Comparison of ENCODE assay signal across 27 mouse cellular contexts in genomic region chr5:124168428-124169223, GRCm38 (mm10). TPM values are rescaled to one million over a fixed set of nuclear protein-coding genes. Genes with fewer than 3 reads are reported as not detected.
A peak's percentile ranks its signal among the peaks of the same experiment; 100 is the strongest.
DNase-seq lines count a peak whose midpoint lies in the region; ATAC-seq and TF ChIP-seq lines count a peak whose summit lies in the region.
"Had no signal": no experiment of that assay in that cellular context is flagged by ENCODE, and none has a peak within 500 bp of the region (broad histone marks: within the 10 kb centered on the region; RNA-seq: fewer than 3 reads in every experiment).

No protein-coding gene starts in this region.

- no peak for TF ChIP-seq CTCF in cerebellum, adult 2 months (IDR thresholded peaks at IDR 0.05; ENCODE audit: borderline replicate concordance, insufficient read depth, low read depth, low read length)

- no peaks in the 10 kb centered on the region for H3K27me3 ChIP-seq in cerebellum, adult 2 months (ENCODE audit: control insufficient read depth, insufficient read depth, low read length)
- H3K27me3 ChIP-seq: CH12.LX; embryonic facial prominence, embryonic 13.5 days; intestine, embryonic 15.5 days; limb, embryonic 13.5 days; liver, embryonic 12.5 days had no signal

- 62% methylated on average over 12 of the region's 12 CpGs for WGBS in cerebellum, adult 2 months

- no peak for ATAC-seq in CD4-positive, CD25-positive, alpha-beta regulatory T cell, adult 4 months
- ATAC-seq: forebrain, postnatal 0 days; hindbrain, embryonic 16.5 days; intestine, embryonic 15.5 days; liver, embryonic 12.5 days had no signal

- H3K4me3 ChIP-seq in cerebellum, adult 2 months (replicated peaks; ENCODE audit: insufficient read depth, low read depth, low read length), result no peak overlapping the region
- H3K4me3 ChIP-seq: embryonic facial prominence, embryonic 13.5 days; erythroblast, embryonic 14.5 days; hindbrain, embryonic 10.5 days; intestine, embryonic 15.5 days; limb, embryonic 13.5 days; liver, embryonic 12.5 days had no signal

- H3K4me1 ChIP-seq in cerebellum, adult 2 months (ENCODE audit: control insufficient read depth, insufficient read depth, low read length), result peaks cover 80% of the 10 kb centered on the region

- TF ChIP-seq POLR2A in cerebellum, adult 2 months (IDR thresholded peaks at IDR 0.05; ENCODE audit: borderline replicate concordance, insufficient read depth, low read length), result no peak

- intact Hi-C loops in gastrocnemius, postnatal 36 days (cut with DNase I), result loop anchor here (5.0 kb wide), 1 partner anchor 79 kb away; the partner anchor contains the start of gene Pitpnm2

- no peak overlapping the region for H3K27ac ChIP-seq in cerebellum, adult 2 months (ENCODE audit: insufficient read depth, low read length)
- H3K27ac ChIP-seq: embryonic facial prominence, embryonic 13.5 days; intestine, embryonic 15.5 days; limb, embryonic 13.5 days; liver, embryonic 12.5 days had no signal

- DNase-seq in cerebellum, adult 2 months, result peak; percentile 29 to 35
- no peak for DNase-seq in cerebellum, adult 11 months
- DNase-seq in gastrocnemius, postnatal 25 days, result peak; percentile 41
- no peak for DNase-seq in gastrocnemius, postnatal 36 days
- DNase-seq in right cerebral cortex, adult 18-20 months, result peak; percentile 32
- no peak for DNase-seq in right cerebral cortex, postnatal 36 days (ENCODE audit: low spot score in 2 of 2)
- DNase-seq in frontal cortex, adult 2 months (ENCODE audit: extremely low spot score in 1 of 2, low spot score in 1 of 2), result no peak
- DNase-seq: adrenal gland, postnatal 14 days; cerebellum, postnatal 36 days; embryo, embryonic 11 days; forebrain, postnatal 0 days; heart, adult 18-20 months; kidney, adult 8-10 months; kidney, postnatal 14 days; layer of hippocampus, postnatal 36 days; lung, adult 18-20 months; lung, postnatal 10 days; right cerebral cortex, postnatal 14 days had no signal

RNA-seq across cellular contexts. Expression of gene Arl6ip4, which starts 52.7 kb away (rescaled TPM):
- 81.6 and 91.0 TPM in 2 replicates for polyA plus RNA-seq in cerebellum, adult 2 months (2012; rRNA removed)
- total RNA-seq in gastrocnemius, postnatal 25 days (2021), result 10 to 100 TPM; 36.0 to 40.9 TPM
- total RNA-seq in gastrocnemius, postnatal 36 days (2021), result 10 to 100 TPM; 42.8 to 47.6 TPM
- polyA plus RNA-seq in frontal cortex, adult 2 months (2012; rRNA removed), result 82.8 and 83.4 TPM in 2 replicates
- 10 to 100 TPM; 48.7 to 61.0 TPM for polyA plus RNA-seq in CD4-positive, CD25-positive, alpha-beta regulatory T cell, adult 4 months (2017; shearing (Covaris generic))

RNA-seq across cellular contexts. Expression of gene Ogfod2, which starts 56.5 kb away (rescaled TPM):
- 47.2 and 52.7 TPM in 2 replicates for polyA plus RNA-seq in cerebellum, adult 2 months (2012; rRNA removed)
- total RNA-seq in gastrocnemius, postnatal 25 days (2021), result 10 to 100 TPM; 10.0 to 10.4 TPM
- 10 to 100 TPM; 10.5 to 10.6 TPM for total RNA-seq in gastrocnemius, postnatal 36 days (2021)
- 43.2 and 45.3 TPM in 2 replicates for polyA plus RNA-seq in frontal cortex, adult 2 months (2012; rRNA removed)
- 10 to 100 TPM; 25.6 to 51.6 TPM for polyA plus RNA-seq in CD4-positive, CD25-positive, alpha-beta regulatory T cell, adult 4 months (2017; shearing (Covaris generic))

Comparison
In these comparisons a context has a peak if more than half of its experiments do, and no peak if none do; other contexts are left out.
1. DNase-seq: peak in cerebellum, adult 2 months (2 of 2), gastrocnemius, postnatal 25 days (single experiment) and right cerebral cortex, adult 18-20 months (single experiment); none in cerebellum, adult 11 months (single experiment), gastrocnemius, postnatal 36 days (0 of 2), right cerebral cortex, postnatal 36 days (0 of 2) and frontal cortex, adult 2 months (0 of 2).